ENCODE assay signal across 8 mouse cellular contexts in the genomic region with DNA sequence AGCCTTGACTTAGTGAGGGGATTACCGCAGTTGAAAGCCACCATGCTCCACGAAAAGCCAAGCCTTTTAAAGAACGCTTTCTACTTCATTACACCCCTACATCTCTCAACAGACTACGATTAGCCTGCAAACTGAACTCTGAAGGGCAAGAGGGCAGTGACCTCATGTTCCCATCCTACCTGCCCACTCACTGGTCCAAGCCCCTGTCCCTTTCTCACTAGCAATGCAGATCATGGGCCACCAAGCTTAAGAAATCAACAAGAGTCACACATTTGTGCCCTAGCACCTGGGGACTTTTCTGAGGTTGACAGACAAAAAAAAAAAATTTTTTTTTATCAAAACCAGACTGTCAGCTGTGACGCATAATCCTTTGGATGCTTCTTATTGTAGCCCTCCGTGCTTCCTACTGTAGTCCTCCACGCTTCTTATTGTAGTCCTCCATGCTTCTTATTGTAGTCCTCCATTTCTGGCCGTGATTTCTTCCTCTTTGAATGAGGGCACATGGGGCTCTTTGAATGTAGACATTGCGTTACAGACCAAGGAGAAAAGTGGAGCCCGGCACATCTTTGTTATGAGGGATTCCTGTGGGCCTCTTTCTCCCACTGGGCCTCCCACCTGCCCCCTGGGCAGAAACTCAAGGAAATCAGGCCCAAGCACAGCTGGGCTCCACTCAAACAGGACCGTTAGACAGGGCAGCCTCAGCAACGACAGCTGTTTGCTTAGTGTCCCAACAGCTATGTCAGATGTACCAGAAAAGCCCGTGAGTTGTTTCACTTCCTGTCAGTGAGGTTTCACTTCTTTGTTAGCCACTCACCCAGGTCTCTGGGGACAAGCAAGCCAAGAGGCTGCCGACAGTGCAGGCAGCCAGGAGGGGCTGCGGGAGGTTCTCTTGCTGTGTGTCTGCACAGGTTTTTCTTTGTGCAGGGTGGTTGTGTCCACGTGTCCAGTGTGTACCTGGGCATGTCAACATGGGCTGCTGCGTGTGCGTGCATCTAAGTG. TPM values are rescaled to one million over a fixed set of nuclear protein-coding genes. Genes with fewer than 3 reads are reported as not detected.
DNase-seq lines count a peak whose midpoint lies in the region; ATAC-seq and TF ChIP-seq lines count a peak whose summit lies in the region.

No protein-coding gene starts in this region.

- no peak overlapping the region for H3K4me3 ChIP-seq in hindbrain, embryonic 10.5 days
- H3K4me3 ChIP-seq in hindbrain, embryonic 11.5 days (ENCODE audit: low read depth, low read length), result no peak overlapping the region
- no peak overlapping the region for H3K4me3 ChIP-seq in heart, postnatal 0 days (ENCODE audit: low read depth, low read length)
- H3K4me3 ChIP-seq in megakaryocyte, embryonic 14.5 days (replicated peaks), result peak overlapping the region; percentile 69

- TF ChIP-seq CTCF in heart, postnatal 0 days (IDR thresholded peaks at IDR 0.05; ENCODE audit: low read depth), result no peak

- no peaks in the 10 kb centered on the region for H3K9me3 ChIP-seq in hindbrain, embryonic 10.5 days
- H3K9me3 ChIP-seq in hindbrain, embryonic 11.5 days (ENCODE audit: control insufficient read depth, low read length), result no peaks in the 10 kb centered on the region
- no peaks in the 10 kb centered on the region for H3K9me3 ChIP-seq in heart, postnatal 0 days (replicated peaks; ENCODE audit: control insufficient read depth, low read length)
- no peaks in the 10 kb centered on the region for H3K9me3 ChIP-seq in megakaryocyte, embryonic 14.5 days

- H3K4me1 ChIP-seq in hindbrain, embryonic 10.5 days (replicated peaks), result peaks cover 8% of the 10 kb centered on the region
- H3K4me1 ChIP-seq in hindbrain, embryonic 11.5 days (replicated peaks; ENCODE audit: control insufficient read depth, insufficient read depth, low read length), result no peaks in the 10 kb centered on the region
- no peaks in the 10 kb centered on the region for H3K4me1 ChIP-seq in heart, postnatal 0 days (ENCODE audit: control insufficient read depth, insufficient read depth)
- H3K4me1 ChIP-seq in megakaryocyte, embryonic 14.5 days, result peaks cover 21% of the 10 kb centered on the region

- H3K9ac ChIP-seq in hindbrain, embryonic 11.5 days (ENCODE audit: low read depth, low read length), result no peak overlapping the region
- no peak overlapping the region for H3K9ac ChIP-seq in heart, postnatal 0 days (replicated peaks; ENCODE audit: low read depth, low read length)

- H3K36me3 ChIP-seq in hindbrain, embryonic 10.5 days, result no peaks in the 10 kb centered on the region
- no peaks in the 10 kb centered on the region for H3K36me3 ChIP-seq in hindbrain, embryonic 11.5 days (ENCODE audit: control insufficient read depth, insufficient read depth, low read length)
- H3K36me3 ChIP-seq in heart, postnatal 0 days (replicated peaks; ENCODE audit: control insufficient read depth, insufficient read depth, low read length), result no peaks in the 10 kb centered on the region
- H3K36me3 ChIP-seq in megakaryocyte, embryonic 14.5 days (replicated peaks; ENCODE audit: low read length), result no peaks in the 10 kb centered on the region

- H3K4me2 ChIP-seq in hindbrain, embryonic 11.5 days (replicated peaks; ENCODE audit: low read depth, low read length), result no peak overlapping the region
- H3K4me2 ChIP-seq in heart, postnatal 0 days (ENCODE audit: low read depth, low read length), result no peak overlapping the region

- H3K27ac ChIP-seq in hindbrain, embryonic 10.5 days, result peak overlapping the region; percentile 60; the same call in 1 of the 2 replicates
- no peak overlapping the region for H3K27ac ChIP-seq in hindbrain, embryonic 11.5 days (ENCODE audit: low read depth, low read length)
- peak overlapping the region; percentile 55; the same call in 1 of the 2 replicates for H3K27ac ChIP-seq in heart, postnatal 0 days (ENCODE audit: low read depth)

- no peak for TF ChIP-seq EP300 in heart, postnatal 0 days (IDR thresholded peaks at IDR 0.05; ENCODE audit: low read depth)

- ATAC-seq in hindbrain, embryonic 11.5 days (ENCODE audit: low FRiP score), result no peak
- 0 out of 2 replicates have a peak, but pooled peaks have one; percentile 36 for ATAC-seq in heart, postnatal 0 days (ENCODE audit: insufficient read depth, low read depth)
- ATAC-seq in erythroid progenitor cell, adult 5-6 weeks (replicated peaks; ENCODE audit: low FRiP score, poor library complexity, severe bottlenecking), result no peak

- no peaks in the 10 kb centered on the region for H3K27me3 ChIP-seq in hindbrain, embryonic 10.5 days (ENCODE audit: insufficient read depth, poor library complexity, severe bottlenecking)
- H3K27me3 ChIP-seq in hindbrain, embryonic 11.5 days (ENCODE audit: control insufficient read depth, insufficient read depth, low read length), result no peaks in the 10 kb centered on the region
- no peaks in the 10 kb centered on the region for H3K27me3 ChIP-seq in heart, postnatal 0 days (ENCODE audit: control insufficient read depth, insufficient read depth, low read length)
- H3K27me3 ChIP-seq in megakaryocyte, embryonic 14.5 days (replicated peaks), result peaks cover 21% of the 10 kb centered on the region

- WGBS in hindbrain, embryonic 10.5 days, result 64% methylated on average over 18 of the region's 18 CpGs
- 63% methylated on average over 18 of the region's 18 CpGs for WGBS in hindbrain, embryonic 11.5 days
- 61% methylated on average over 18 of the region's 18 CpGs for WGBS in heart, postnatal 0 days

- no peak for DNase-seq in hindbrain, embryonic 10.5 days (ENCODE audit: low spot score)
- no peak for DNase-seq in hindbrain, embryonic 11.5 days (ENCODE audit: low spot score)
- peak; percentile 52 to 53 for DNase-seq in CD8-positive naive resting alpha-beta T cell, adult 2 months (ENCODE audit: low read depth in 2 of 2, low spot score in 2 of 2)
- no peak for DNase-seq in heart, postnatal 0 days (ENCODE audit: low spot score)
- DNase-seq in frontal cortex, adult 2 months (ENCODE audit: extremely low spot score in 1 of 2, low spot score in 1 of 2), result no peak
- DNase-seq in urinary bladder, postnatal 25 days (ENCODE audit: low spot score), result no peak

RNA-seq across cellular contexts. Expression of a gene that starts 36.1 kb away (rescaled TPM):
- polyA plus RNA-seq in hindbrain, embryonic 10.5 days (2016; fragmentation: Nextera tagmentation; extraction: Ambion mirVana), result 21.3 and 22.2 TPM in 2 replicates
- 12.9 and 13.8 TPM in 2 replicates for polyA plus RNA-seq in hindbrain, embryonic 11.5 days (2014; fragmentation: Nextera tagmentation; extraction: Ambion mirVana)
- total RNA-seq in heart, postnatal 0 days (2014; rRNA removed; ENCODE audit: low replicate concordance), result 25.7 and 26.6 TPM in 2 replicates
- 10.9 and 11.3 TPM in 2 replicates for polyA plus RNA-seq in heart, postnatal 0 days (2015; fragmentation: Nextera tagmentation; extraction: Ambion mirVana)
- polyA plus RNA-seq in megakaryocyte, embryonic 14.5 days (2012; ENCODE audit: insufficient read depth, low replicate concordance), result 2.1 and 4.8 TPM in 2 replicates
- polyA plus RNA-seq in frontal cortex, adult 2 months (2012; rRNA removed), result 43.0 and 48.3 TPM in 2 replicates
- total RNA-seq in erythroid progenitor cell, adult 5-6 weeks (2015; ENCODE audit: low replicate concordance), result 2.1 and 4.0 TPM in 2 replicates
- total RNA-seq in erythroid progenitor cell, adult 5-6 weeks (2017; ENCODE audit: low replicate concordance), result 3.4 and 9.1 TPM in 2 replicates

Comparison
In these comparisons a context has a peak if more than half of its experiments do, and no peak if none do; other contexts are left out.
1. DNase-seq: peak in CD8-positive naive resting alpha-beta T cell, adult 2 months (2 of 2); none in hindbrain, embryonic 10.5 days (single experiment), hindbrain, embryonic 11.5 days (single experiment), heart, postnatal 0 days (single experiment), frontal cortex, adult 2 months (0 of 2) and urinary bladder, postnatal 25 days (single experiment).